Mouse (Mus musculus): ENCODE data around the gene Ncbp3. TPM values are rescaled to one million over a fixed set of nuclear protein-coding genes. Genes with fewer than 3 reads are reported as not detected.

Gene Ncbp3
- total RNA-seq, 1 experiment from 2014 or later, result 11.5 TPM

GRCm38 (mm10) chr11:73024236-73024904, 23.2 kb upstream of the Ncbp3 start:
- peak; percentile 95 for ATAC-seq (replicated peaks; ENCODE audit: insufficient number of reproducible peaks, low FRiP score, low TSS enrichment, poor library complexity, severe bottlenecking)

GRCm38 (mm10) chr11:73026961-73027360, 20.6 kb upstream of the Ncbp3 start:
- ATAC-seq (replicated peaks; ENCODE audit: insufficient number of reproducible peaks, low FRiP score, low TSS enrichment, poor library complexity, severe bottlenecking), result no peak

GRCm38 (mm10) chr11:73030821-73031498, 16.6 kb upstream of the Ncbp3 start:
- peak; percentile 93 for ATAC-seq (replicated peaks; ENCODE audit: insufficient number of reproducible peaks, low FRiP score, low TSS enrichment, poor library complexity, severe bottlenecking)

- no peak for ATAC-seq (replicated peaks; ENCODE audit: insufficient number of reproducible peaks, low FRiP score, low TSS enrichment, poor library complexity, severe bottlenecking)
These were observed 16.0 kb upstream of the Ncbp3 start for GRCm38 (mm10) chr11:73031536-73031935.

- no peak for ATAC-seq (replicated peaks; ENCODE audit: insufficient number of reproducible peaks, low FRiP score, low TSS enrichment, poor library complexity, severe bottlenecking)
These were observed 11.5 kb upstream of the Ncbp3 start for GRCm38 (mm10) chr11:73036077-73036476.

- ATAC-seq (replicated peaks; ENCODE audit: insufficient number of reproducible peaks, low FRiP score, low TSS enrichment, poor library complexity, severe bottlenecking), result no peak
These were observed 10.7 kb upstream of the Ncbp3 start for GRCm38 (mm10) chr11:73036889-73037288.

- ATAC-seq (replicated peaks; ENCODE audit: insufficient number of reproducible peaks, low FRiP score, low TSS enrichment, poor library complexity, severe bottlenecking), result no peak
These were observed 9.9 kb upstream of the Ncbp3 start for GRCm38 (mm10) chr11:73037691-73038090.

GRCm38 (mm10) chr11:73039102-73039799, 8.3 kb upstream of the Ncbp3 start:
- 0 out of 2 replicates have a peak, but pooled peaks have one; percentile 66 for ATAC-seq (replicated peaks; ENCODE audit: insufficient number of reproducible peaks, low FRiP score, low TSS enrichment, poor library complexity, severe bottlenecking)

- ATAC-seq (replicated peaks; ENCODE audit: insufficient number of reproducible peaks, low FRiP score, low TSS enrichment, poor library complexity, severe bottlenecking), result no peak
These were observed 3.3 kb upstream of the Ncbp3 start for GRCm38 (mm10) chr11:73044229-73044755.

GRCm38 (mm10) chr11:73044789-73045188, 2.8 kb upstream of the Ncbp3 start:
- ATAC-seq (replicated peaks; ENCODE audit: insufficient number of reproducible peaks, low FRiP score, low TSS enrichment, poor library complexity, severe bottlenecking), result no peak

GRCm38 (mm10) chr11:73048030-73048876, 670 bp downstream of the Ncbp3 start:
- ATAC-seq (replicated peaks; ENCODE audit: insufficient number of reproducible peaks, low FRiP score, low TSS enrichment, poor library complexity, severe bottlenecking), result peak; percentile 9

GRCm38 (mm10) chr11:73049335-73049734, 1.8 kb downstream of the Ncbp3 start:
- no peak for ATAC-seq (replicated peaks; ENCODE audit: insufficient number of reproducible peaks, low FRiP score, low TSS enrichment, poor library complexity, severe bottlenecking)

GRCm38 (mm10) chr11:73052795-73053194, 5.2 kb downstream of the Ncbp3 start:
- no peak for ATAC-seq (replicated peaks; ENCODE audit: insufficient number of reproducible peaks, low FRiP score, low TSS enrichment, poor library complexity, severe bottlenecking)

GRCm38 (mm10) chr11:73057701-73058100, 10.1 kb downstream of the Ncbp3 start:
- ATAC-seq (replicated peaks; ENCODE audit: insufficient number of reproducible peaks, low FRiP score, low TSS enrichment, poor library complexity, severe bottlenecking), result no peak

- ATAC-seq (replicated peaks; ENCODE audit: insufficient number of reproducible peaks, low FRiP score, low TSS enrichment, poor library complexity, severe bottlenecking), result no peak
These were observed 12.0 kb downstream of the Ncbp3 start for GRCm38 (mm10) chr11:73059630-73060029.

- ATAC-seq (replicated peaks; ENCODE audit: insufficient number of reproducible peaks, low FRiP score, low TSS enrichment, poor library complexity, severe bottlenecking), result no peak
These were observed 13.8 kb downstream of the Ncbp3 start for GRCm38 (mm10) chr11:73061413-73061812.

GRCm38 (mm10) chr11:73071839-73072238, 24.3 kb downstream of the Ncbp3 start:
- ATAC-seq (replicated peaks; ENCODE audit: insufficient number of reproducible peaks, low FRiP score, low TSS enrichment, poor library complexity, severe bottlenecking), result no peak

GRCm38 (mm10) chr11:73076295-73076694, 28.7 kb downstream of the Ncbp3 start:
- no peak for ATAC-seq (replicated peaks; ENCODE audit: insufficient number of reproducible peaks, low FRiP score, low TSS enrichment, poor library complexity, severe bottlenecking)

GRCm38 (mm10) chr11:73076733-73077132, 29.1 kb downstream of the Ncbp3 start:
- no peak for ATAC-seq (replicated peaks; ENCODE audit: insufficient number of reproducible peaks, low FRiP score, low TSS enrichment, poor library complexity, severe bottlenecking)
